Mouse (Mus musculus): ENCODE data around the gene Tenm2.

DNA sequence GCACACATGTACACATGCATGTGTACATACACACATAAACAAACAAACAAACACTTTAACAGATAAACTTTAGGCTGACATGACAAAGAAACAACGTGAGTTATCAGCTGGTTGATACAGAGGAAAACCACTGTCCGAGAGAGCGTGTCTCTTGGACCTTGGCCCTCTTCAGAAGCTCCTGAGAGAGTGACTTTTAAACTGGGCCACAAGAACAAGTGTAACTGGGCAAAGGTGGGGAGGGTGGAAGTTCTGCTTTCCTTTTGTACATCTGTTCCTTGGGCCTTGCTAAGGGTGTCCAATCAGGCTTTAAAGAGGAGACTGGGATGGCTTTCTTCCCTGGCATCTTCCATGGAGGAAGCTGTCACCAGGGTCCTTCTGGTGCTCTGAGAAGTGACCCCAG lies 1276.5 kb downstream of the Tenm2 start:
- TF ChIP-seq USF2 (IDR thresholded peaks at IDR 0.05; ENCODE audit: borderline replicate concordance in 1 of 2, insufficient read depth in 1 of 2, low read depth in 1 of 2, low read length in 2 of 2), result no peak
- TF ChIP-seq CTCF (IDR thresholded peaks at IDR 0.05 in 2 of 3, conservative IDR thresholded peaks at IDR 0.05 in 1 of 3; ENCODE audit: control insufficient read depth in 1 of 3, insufficient read depth in 1 of 3, low read depth in 2 of 3, low read length in 3 of 3, poor library complexity in 1 of 3, severe bottlenecking in 1 of 3), result no peak
- no peak for TF ChIP-seq BHLHE40 (IDR thresholded peaks at IDR 0.05; ENCODE audit: borderline replicate concordance, low read depth, low read length)
- no peak for TF ChIP-seq MAFK (IDR thresholded peaks at IDR 0.05; ENCODE audit: borderline replicate concordance, low read depth, low read length)
- no peak for TF ChIP-seq MAX (IDR thresholded peaks at IDR 0.05; ENCODE audit: low read length)
- no peak for TF ChIP-seq USF1 (IDR thresholded peaks at IDR 0.05; ENCODE audit: low read depth, low read length)
- TF ChIP-seq POLR2A (IDR thresholded peaks at IDR 0.05; ENCODE audit: control insufficient read depth in 1 of 2, insufficient read depth in 1 of 2, low read depth in 1 of 2, low read length in 2 of 2, poor library complexity in 1 of 2), result no peak

Measured in MEL (cell line).